Comparison of ENCODE assay signal across 10 mouse cellular contexts in genomic region chr10:14047661-14048060, GRCm38 (mm10).
DNase-seq lines count a peak whose midpoint lies in the region; ATAC-seq and TF ChIP-seq lines count a peak whose summit lies in the region.
"Had no signal": no experiment of that assay in that cellular context is flagged by ENCODE, and none has a peak within 500 bp of the region (broad histone marks: within the 10 kb centered on the region; RNA-seq: fewer than 3 reads in every experiment).

No protein-coding gene starts in this region.

- no peaks in the 10 kb centered on the region for H3K9me3 ChIP-seq in heart, embryonic 12.5 days (replicated peaks)
- H3K9me3 ChIP-seq: embryonic facial prominence, embryonic 12.5 days; neural tube, embryonic 15.5 days had no signal

- intact Hi-C loops in heart, postnatal 36 days (cut with DNase I): loop anchor here (2.0 to 5.0 kb wide), 3 partner anchors 41 to 81 kb away; partner anchors contain the start of gene Hivep2

- ATAC-seq in heart, embryonic 12.5 days (ENCODE audit: insufficient number of reproducible peaks, low FRiP score): peak; percentile 43; the same call in 1 of the 2 replicates

- WGBS in heart, embryonic 12.5 days: 16% methylated on average over 2 of the region's 2 CpGs

- H3K4me2 ChIP-seq in heart, embryonic 12.5 days: peak overlapping the region; percentile 38
- H3K4me2 ChIP-seq: embryonic facial prominence, embryonic 12.5 days; neural tube, embryonic 15.5 days had no signal

- H3K27me3 ChIP-seq in heart, embryonic 12.5 days (replicated peaks): no peaks in the 10 kb centered on the region
- H3K27me3 ChIP-seq: embryonic facial prominence, embryonic 12.5 days; neural tube, embryonic 15.5 days had no signal

- TF ChIP-seq POLR2A in cortical plate, adult 2 months (IDR thresholded peaks at IDR 0.05; ENCODE audit: extremely low read depth, insufficient read depth, low read length): no peak

- peak overlapping the region; percentile 52 for H3K27ac ChIP-seq in heart, embryonic 12.5 days (ENCODE audit: poor library complexity, severe bottlenecking)
- H3K27ac ChIP-seq in cortical plate, adult 2 months (ENCODE audit: insufficient read depth, low read length): peak overlapping the region; percentile 68; the same call in 1 of the 2 replicates
- H3K27ac ChIP-seq: embryonic facial prominence, embryonic 12.5 days; neural tube, embryonic 15.5 days had no signal

- no peaks in the 10 kb centered on the region for H3K36me3 ChIP-seq in heart, embryonic 12.5 days
- H3K36me3 ChIP-seq: embryonic facial prominence, embryonic 12.5 days; neural tube, embryonic 15.5 days had no signal

- H3K4me3 ChIP-seq in heart, embryonic 12.5 days: no peak overlapping the region
- H3K4me3 ChIP-seq in cortical plate, adult 2 months (ENCODE audit: insufficient read depth, low read length): no peak overlapping the region
- H3K4me3 ChIP-seq: embryonic facial prominence, embryonic 12.5 days; neural tube, embryonic 15.5 days had no signal

- no peak for TF ChIP-seq CTCF in cortical plate, adult 2 months (IDR thresholded peaks at IDR 0.05; ENCODE audit: extremely low read depth, insufficient read depth, low read length)

- H3K9ac ChIP-seq in heart, embryonic 12.5 days: peak overlapping the region; percentile 20; the same call in 1 of the 2 replicates
- H3K9ac ChIP-seq: embryonic facial prominence, embryonic 12.5 days; neural tube, embryonic 15.5 days had no signal

- peaks cover 54% of the 10 kb centered on the region for H3K4me1 ChIP-seq in heart, embryonic 12.5 days (replicated peaks)
- peaks cover 32% of the 10 kb centered on the region for H3K4me1 ChIP-seq in cortical plate, adult 2 months (ENCODE audit: control insufficient read depth, insufficient read depth, low read length)

- DNase-seq in heart, postnatal 36 days: no peak
- DNase-seq in MN1 (ENCODE audit: low spot score): peak; percentile 55
- peak; percentile 46 for DNase-seq in kidney, adult 9 months
- no peak for DNase-seq in urinary bladder, adult 18-20 months (ENCODE audit: low spot score in 2 of 2)
- no peak for DNase-seq in cerebellum, postnatal 4 days (ENCODE audit: low spot score in 2 of 2)
- no peak for DNase-seq in ovary, postnatal 36 days (ENCODE audit: low spot score)

Comparison
In these comparisons a context has a peak if more than half of its experiments do, and no peak if none do; other contexts are left out.
1. DNase-seq: peak in MN1 (single experiment) and kidney, adult 9 months (single experiment); none in heart, postnatal 36 days (0 of 2), urinary bladder, adult 18-20 months (0 of 2), cerebellum, postnatal 4 days (0 of 2) and ovary, postnatal 36 days (single experiment).